Mouse (Mus musculus): ENCODE data around the gene Acaa1a. TPM values are rescaled to one million over a fixed set of nuclear protein-coding genes. Genes with fewer than 3 reads are reported as not detected.

The Acaa1a gene
- polyA plus RNA-seq, 1 experiment from 2014 or later = 131 TPM

GRCm38 (mm10) chr9:119334834-119335233 lies 4.6 kb upstream of the Acaa1a start:
- ATAC-seq (ENCODE audit: insufficient read depth, low FRiP score) = no peak
- peaks cover 9% of the 10 kb centered on the region for H3K4me1 ChIP-seq (ENCODE audit: control insufficient read depth, insufficient read depth, low read length)
- no peak overlapping the region for H3K9ac ChIP-seq (ENCODE audit: low read length)
- no peaks in the 10 kb centered on the region for H3K9me3 ChIP-seq (replicated peaks; ENCODE audit: control insufficient read depth, low read length)
- WGBS = 86% methylated on average over 2 of the region's 2 CpGs
- no peak overlapping the region for H3K4me3 ChIP-seq (replicated peaks; ENCODE audit: low read length)
- no peaks in the 10 kb centered on the region for H3K27me3 ChIP-seq (ENCODE audit: control insufficient read depth, insufficient read depth, low read length)
- H3K36me3 ChIP-seq (ENCODE audit: control insufficient read depth, insufficient read depth, low read length) = no peaks in the 10 kb centered on the region
- H3K27ac ChIP-seq (ENCODE audit: low read length) = peak overlapping the region; percentile 19; the same call in 1 of the 2 replicates
- peak overlapping the region; percentile 3; the same call in 1 of the 2 replicates for H3K4me2 ChIP-seq (ENCODE audit: low read depth, low read length)

- Histone ChIP-seq H3K9ac (ENCODE audit: low read length) (no peak overlapping the region), H3K4me1 (ENCODE audit: control insufficient read depth, insufficient read depth, low read length) (peaks cover 9% of the 10 kb centered on the region), H3K4me3 (replicated peaks; ENCODE audit: low read length) (no peak overlapping the region), H3K36me3 (ENCODE audit: control insufficient read depth, insufficient read depth, low read length) (no peaks in the 10 kb centered on the region), H3K27me3 (ENCODE audit: control insufficient read depth, insufficient read depth, low read length) (no peaks in the 10 kb centered on the region), H3K27ac (ENCODE audit: low read length) (no peak overlapping the region), H3K9me3 (replicated peaks; ENCODE audit: control insufficient read depth, low read length) (no peaks in the 10 kb centered on the region), H3K4me2 (ENCODE audit: low read depth, low read length) (no peak overlapping the region)
- WGBS = 74% methylated on average over 4 of the region's 4 CpGs
- ATAC-seq (ENCODE audit: insufficient read depth, low FRiP score) = no peak
Observed at GRCm38 (mm10) chr9:119335571-119335970, 3.9 kb upstream of the Acaa1a start.

- 94% methylated on average over 14 of the region's 14 CpGs for WGBS
- H3K36me3 ChIP-seq (ENCODE audit: control insufficient read depth, insufficient read depth, low read length) = no peaks in the 10 kb centered on the region
- H3K27me3 ChIP-seq (ENCODE audit: control insufficient read depth, insufficient read depth, low read length) = no peaks in the 10 kb centered on the region
- H3K9ac ChIP-seq (ENCODE audit: low read length) = no peak overlapping the region
- no peaks in the 10 kb centered on the region for H3K9me3 ChIP-seq (replicated peaks; ENCODE audit: control insufficient read depth, low read length)
- no peak overlapping the region for H3K4me2 ChIP-seq (ENCODE audit: low read depth, low read length)
- H3K4me3 ChIP-seq (replicated peaks; ENCODE audit: low read length) = no peak overlapping the region
- H3K27ac ChIP-seq (ENCODE audit: low read length) = no peak overlapping the region
- peaks cover 19% of the 10 kb centered on the region for H3K4me1 ChIP-seq (ENCODE audit: control insufficient read depth, insufficient read depth, low read length)
- no peak for ATAC-seq (ENCODE audit: insufficient read depth, low FRiP score)
Observed at GRCm38 (mm10) chr9:119337842-119338241, 1.6 kb upstream of the Acaa1a start.

GRCm38 (mm10) chr9:119338350-119338749 lies 1.1 kb upstream of the Acaa1a start:
- H3K4me1 ChIP-seq (ENCODE audit: control insufficient read depth, insufficient read depth, low read length) = peaks cover 21% of the 10 kb centered on the region
- 86% methylated on average over 3 of the region's 3 CpGs for WGBS

GRCm38 (mm10) chr9:119339106-119339505 lies 370 bp upstream of the Acaa1a start:
- H3K4me3 ChIP-seq (replicated peaks; ENCODE audit: low read length) = peak overlapping the region; percentile 75
- no peaks in the 10 kb centered on the region for H3K9me3 ChIP-seq (replicated peaks; ENCODE audit: control insufficient read depth, low read length)
- H3K9ac ChIP-seq (ENCODE audit: low read length) = peak overlapping the region; percentile 88
- H3K4me1 ChIP-seq (ENCODE audit: control insufficient read depth, insufficient read depth, low read length) = peaks cover 21% of the 10 kb centered on the region
- H3K4me2 ChIP-seq (ENCODE audit: low read depth, low read length) = peak overlapping the region; percentile 89
- no peak for ATAC-seq (ENCODE audit: insufficient read depth, low FRiP score)
- H3K27ac ChIP-seq (ENCODE audit: low read length) = peak overlapping the region; percentile 97
- WGBS = 42% methylated on average over 7 of the region's 7 CpGs
- H3K36me3 ChIP-seq (ENCODE audit: control insufficient read depth, insufficient read depth, low read length) = 0 out of 2 replicates have a peak, but pooled peaks cover 7% of the 10 kb centered on the region
- H3K27me3 ChIP-seq (ENCODE audit: control insufficient read depth, insufficient read depth, low read length) = no peaks in the 10 kb centered on the region

More at GRCm38 (mm10) chr9:119338350-119338749, 1.1 kb upstream of the Acaa1a start:
- ATAC-seq (ENCODE audit: insufficient read depth, low FRiP score) = no peak
- no peaks in the 10 kb centered on the region for H3K27me3 ChIP-seq (ENCODE audit: control insufficient read depth, insufficient read depth, low read length)
- no peak overlapping the region for H3K4me3 ChIP-seq (replicated peaks; ENCODE audit: low read length)
- H3K9me3 ChIP-seq (replicated peaks; ENCODE audit: control insufficient read depth, low read length) = no peaks in the 10 kb centered on the region
- no peak overlapping the region for H3K9ac ChIP-seq (ENCODE audit: low read length)
- H3K27ac ChIP-seq (ENCODE audit: low read length) = no peak overlapping the region
- no peak overlapping the region for H3K4me2 ChIP-seq (ENCODE audit: low read depth, low read length)
- 0 out of 2 replicates have a peak, but pooled peaks cover 2% of the 10 kb centered on the region for H3K36me3 ChIP-seq (ENCODE audit: control insufficient read depth, insufficient read depth, low read length)

GRCm38 (mm10) chr9:119340212-119340580 lies 720 bp downstream of the Acaa1a start:
- Histone ChIP-seq H3K4me3 (replicated peaks; ENCODE audit: low read length) (peak overlapping the region; percentile 75), H3K27me3 (ENCODE audit: control insufficient read depth, insufficient read depth, low read length) (no peaks in the 10 kb centered on the region), H3K27ac (ENCODE audit: low read length) (peak overlapping the region; percentile 97), H3K36me3 (ENCODE audit: control insufficient read depth, insufficient read depth, low read length) (0 out of 2 replicates have a peak, but pooled peaks cover 11% of the 10 kb centered on the region), H3K4me1 (ENCODE audit: control insufficient read depth, insufficient read depth, low read length) (peaks cover 16% of the 10 kb centered on the region), H3K4me2 (ENCODE audit: low read depth, low read length) (peak overlapping the region; percentile 89), H3K9me3 (replicated peaks; ENCODE audit: control insufficient read depth, low read length) (no peaks in the 10 kb centered on the region), H3K9ac (ENCODE audit: low read length) (peak overlapping the region; percentile 88)
- no peak for ATAC-seq (ENCODE audit: insufficient read depth, low FRiP score)
- WGBS = under 1% methylated on average over 8 of the region's 8 CpGs

- peak; percentile 99 for ATAC-seq (ENCODE audit: insufficient read depth, low FRiP score)
- H3K27ac ChIP-seq (ENCODE audit: low read length) = peak within 1 kb of the TSS; percentile 97
Observed at GRCm38 (mm10) chr9:119340909-119341816, 1.7 kb downstream of the Acaa1a start, which contains the start of gene Myd88. Myd88 (minus strand) TSS chr9:119341411.

GRCm38 (mm10) chr9:119342728-119343127 lies 3.3 kb downstream of the Acaa1a start:
- Histone ChIP-seq H3K4me2 (ENCODE audit: low read depth, low read length) (peak overlapping the region; percentile 89), H3K27me3 (ENCODE audit: control insufficient read depth, insufficient read depth, low read length) (no peaks in the 10 kb centered on the region), H3K9ac (ENCODE audit: low read length) (peak overlapping the region; percentile 89), H3K27ac (ENCODE audit: low read length) (no peak overlapping the region), H3K9me3 (replicated peaks; ENCODE audit: control insufficient read depth, low read length) (no peaks in the 10 kb centered on the region), H3K36me3 (ENCODE audit: control insufficient read depth, insufficient read depth, low read length) (0 out of 2 replicates have a peak, but pooled peaks cover 19% of the 10 kb centered on the region), H3K4me3 (replicated peaks; ENCODE audit: low read length) (peak overlapping the region; percentile 75), H3K4me1 (ENCODE audit: control insufficient read depth, insufficient read depth, low read length) (peaks cover 16% of the 10 kb centered on the region)
- no peak for ATAC-seq (ENCODE audit: insufficient read depth, low FRiP score)
- 72% methylated on average over 7 of the region's 7 CpGs for WGBS

More at GRCm38 (mm10) chr9:119340909-119341816, 1.7 kb downstream of the Acaa1a start, which contains the start of gene Myd88:
- Histone ChIP-seq H3K9me3 (replicated peaks; ENCODE audit: control insufficient read depth, low read length) (no peaks in the 10 kb centered on the region), H3K9ac (ENCODE audit: low read length) (peak within 1 kb of the TSS; percentile 89), H3K4me3 (replicated peaks; ENCODE audit: low read length) (peak within 1 kb of the TSS; percentile 75), H3K36me3 (ENCODE audit: control insufficient read depth, insufficient read depth, low read length) (0 out of 2 replicates have a peak, but pooled peaks cover 11% of the 10 kb centered on the region), H3K4me1 (ENCODE audit: control insufficient read depth, insufficient read depth, low read length) (peaks cover 16% of the 10 kb centered on the region), H3K4me2 (ENCODE audit: low read depth, low read length) (peak within 1 kb of the TSS; percentile 89), H3K27me3 (ENCODE audit: control insufficient read depth, insufficient read depth, low read length) (no peaks in the 10 kb centered on the region)
- WGBS = under 1% methylated on average over 68 of the region's 68 CpGs

- Histone ChIP-seq H3K27ac (ENCODE audit: low read length) (no peak overlapping the region), H3K9ac (ENCODE audit: low read length) (no peak overlapping the region), H3K4me1 (ENCODE audit: control insufficient read depth, insufficient read depth, low read length) (peaks cover 12% of the 10 kb centered on the region), H3K27me3 (ENCODE audit: control insufficient read depth, insufficient read depth, low read length) (no peaks in the 10 kb centered on the region), H3K9me3 (replicated peaks; ENCODE audit: control insufficient read depth, low read length) (no peaks in the 10 kb centered on the region), H3K4me2 (ENCODE audit: low read depth, low read length) (no peak overlapping the region), H3K4me3 (replicated peaks; ENCODE audit: low read length) (no peak overlapping the region), H3K36me3 (ENCODE audit: control insufficient read depth, insufficient read depth, low read length) (peaks cover 26% of the 10 kb centered on the region; the same call in 1 of the 2 replicates)
- 86% methylated on average over 8 of the region's 8 CpGs for WGBS
- no peak for ATAC-seq (ENCODE audit: insufficient read depth, low FRiP score)
Observed at GRCm38 (mm10) chr9:119346376-119346775, 6.9 kb downstream of the Acaa1a start.
